Mouse (Mus musculus) spleen, adult 2 months (tissue): ENCODE data around the gene Dstn. TPM values are rescaled to one million over a fixed set of nuclear protein-coding genes. Genes with fewer than 3 reads are reported as not detected.
A peak's percentile ranks its signal among the peaks of the same experiment; 100 is the strongest.

Experiments
- DNase-seq, 2 experiments: peaks; one replicate each; pipeline versions ENCODE4 v3.0.0 to v3.0.0-alpha.2; 2012 to 2021; ENCODE audit warnings: low spot score in 2 of 2, low read depth in 1 of 2
- H3K27ac ChIP-seq: fragments of 200-500 bp; 2 replicates; pipeline ENCODE4 v1.5.1; 2012; ENCODE audit warnings: low read length, inconsistent platforms; ENCODE audit not compliant: insufficient read depth
- H3K27me3 ChIP-seq: fragments of 200-500 bp; 2 replicates; pipeline ENCODE4 v1.6.1; 2012; ENCODE audit warnings: mild to moderate bottlenecking, moderate library complexity, low read length, inconsistent platforms; ENCODE audit not compliant: control insufficient read depth, insufficient read depth
- H3K36me3 ChIP-seq: fragments of 200-500 bp; 2 replicates; pipeline ENCODE4 v1.6.1; 2012; ENCODE audit warnings: mild to moderate bottlenecking, low read length, inconsistent platforms; ENCODE audit not compliant: control insufficient read depth, insufficient read depth
- H3K4me1 ChIP-seq: fragments of 200-500 bp; 2 replicates; pipeline ENCODE4 v1.6.1; 2011; ENCODE audit warnings: inconsistent platforms; ENCODE audit not compliant: control insufficient read depth, insufficient read depth, insufficient read length
- H3K4me3 ChIP-seq: fragments of 200-500 bp; 2 replicates; pipeline ENCODE4 v1.5.1; 2011; ENCODE audit warnings: mild to moderate bottlenecking, inconsistent platforms; ENCODE audit not compliant: insufficient read depth, insufficient read length; ENCODE audit errors: extremely low read depth
- CTCF ChIP-seq: fragments of 200-500 bp; IDR thresholded peaks from 2 replicates; pipeline ENCODE4 v1.5.1; 2011; ENCODE audit warnings: mild to moderate bottlenecking, inconsistent platforms; ENCODE audit not compliant: insufficient read depth, insufficient read length, insufficient replicate concordance; ENCODE audit errors: extremely low read depth
- POLR2A ChIP-seq: fragments of 200-500 bp; IDR thresholded peaks from 2 replicates; pipeline ENCODE4 v1.6.1; 2011; ENCODE audit warnings: low read depth, low read length, inconsistent platforms
- WGBS: fragments of 180-500 bp; shearing (Covaris S2); methylation state at CpG from one replicate; pipeline ENCODE4 v1.1.7; 2018; 5-methylcytosine and 5-hydroxymethylcytosine counted together
- polyA plus RNA-seq: library from polyadenylated mRNA; depleted of rRNA; stranded (reverse); fragments of >200 nt; gene quantifications from 2 replicates; pipeline ENCODE4 v1.2.3, GENCODE M21; 2012

The Dstn gene
- polyA plus RNA-seq, 1 experiment, result 8.8 TPM

DNA sequence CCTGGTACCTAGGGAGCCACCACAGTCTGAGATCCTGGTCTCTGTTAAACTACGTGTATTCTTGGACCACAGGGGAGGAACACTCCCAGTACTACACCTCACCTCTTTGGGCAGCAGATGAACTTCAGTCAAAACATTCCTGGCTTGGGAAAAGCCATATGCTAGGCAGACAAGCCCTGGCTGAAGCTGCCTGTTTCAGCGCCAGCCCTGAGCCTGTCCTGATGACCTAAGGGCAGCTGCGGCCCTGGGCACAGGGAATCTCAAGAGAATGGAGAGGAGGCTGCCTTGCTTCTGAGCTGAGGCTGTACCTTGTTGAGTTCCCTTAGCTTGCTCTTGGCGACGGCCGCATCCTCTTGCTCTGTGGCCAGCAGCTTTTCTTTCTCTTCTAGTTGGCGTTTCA, 58.0 kb downstream of the Dstn start:
- 92% methylated on average over 7 of the region's 7 CpGs for WGBS
- TF ChIP-seq POLR2A (no peak), CTCF (no peak)

DNA sequence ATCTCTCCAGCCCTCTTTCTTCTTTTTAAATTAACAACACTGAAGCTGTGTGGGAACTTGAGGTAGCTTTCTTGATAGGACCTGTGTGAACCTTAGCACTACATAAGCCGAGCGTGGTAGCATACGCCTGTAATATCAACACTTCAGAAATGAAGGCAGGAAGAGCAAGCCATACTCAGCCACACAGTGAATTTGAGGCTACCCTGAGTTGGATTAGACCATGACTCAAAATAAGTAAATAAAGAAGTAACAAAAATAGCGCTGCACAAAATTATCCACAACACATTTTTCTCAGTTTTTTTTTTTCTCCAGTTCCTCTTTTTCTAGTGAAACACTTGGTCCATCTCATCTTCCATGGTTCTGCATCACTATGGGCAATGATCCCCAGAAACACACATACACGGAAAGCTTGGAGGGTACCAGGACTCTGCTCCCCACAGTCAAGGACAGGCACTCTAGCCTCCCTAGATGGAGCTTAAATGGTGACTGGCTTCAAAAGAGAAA, 60.1 kb downstream of the Dstn start:
- H3K27ac ChIP-seq, result no peak overlapping the region
- H3K27me3 ChIP-seq, result no peaks in the 10 kb centered on the region
- H3K36me3 ChIP-seq, result peaks cover 17% of the 10 kb centered on the region
- WGBS, result 68% methylated on average over 5 of the region's 5 CpGs
- H3K4me3 ChIP-seq, result no peak overlapping the region
- no peak for DNase-seq
- TF ChIP-seq CTCF (no peak), POLR2A (no peak)
- H3K4me1 ChIP-seq, result no peaks in the 10 kb centered on the region

More for the DNA sequence above, 58.0 kb downstream of the Dstn start:
- H3K36me3 ChIP-seq, result peaks cover 28% of the 10 kb centered on the region
- no peaks in the 10 kb centered on the region for H3K27me3 ChIP-seq
- no peak overlapping the region for H3K4me3 ChIP-seq
- no peak for DNase-seq
- H3K27ac ChIP-seq, result no peak overlapping the region
- no peaks in the 10 kb centered on the region for H3K4me1 ChIP-seq

DNA sequence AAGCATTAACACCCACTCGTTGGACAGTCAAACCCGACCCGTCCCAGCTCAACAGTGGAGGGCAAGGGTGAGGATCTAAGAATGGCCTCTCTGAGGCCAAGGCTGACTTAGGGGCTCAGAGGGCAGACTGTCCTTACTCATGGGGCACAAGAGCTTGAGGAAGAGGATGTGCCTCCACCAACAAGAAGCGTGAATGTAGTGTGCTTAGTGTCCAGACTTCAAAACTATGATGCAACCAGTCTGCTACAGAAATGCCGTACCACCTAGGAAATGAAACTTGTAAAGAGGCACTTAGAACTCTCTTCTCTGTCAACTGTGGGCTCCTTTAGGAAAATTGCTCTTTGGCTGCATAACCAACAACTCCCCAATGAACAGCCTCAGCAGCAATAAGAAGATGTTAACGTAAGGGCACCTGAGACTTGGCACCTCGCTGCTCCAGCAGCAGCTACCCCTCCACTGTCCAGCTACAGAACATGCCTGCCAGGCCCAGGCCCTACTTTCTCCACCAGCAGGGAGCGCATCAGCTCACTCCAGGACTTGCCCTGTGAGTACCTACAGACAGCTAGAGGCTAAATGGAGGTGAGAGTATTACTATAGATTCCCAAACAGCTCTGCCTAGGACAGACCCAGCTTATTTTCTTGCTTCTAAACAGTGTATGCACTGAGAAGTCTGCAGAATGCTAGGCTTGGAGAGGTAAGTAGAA, 63.5 kb downstream of the Dstn start:
- WGBS, result 85% methylated on average over 8 of the region's 8 CpGs
- Histone ChIP-seq H3K27ac (no peak overlapping the region), H3K36me3 (no peaks in the 10 kb centered on the region; the same call in 1 of the 2 replicates), H3K4me1 (peaks cover under 1% of the 10 kb centered on the region; the same call in 1 of the 2 replicates), H3K27me3 (no peaks in the 10 kb centered on the region), H3K4me3 (no peak overlapping the region)
- DNase-seq, result peak in 1 of 2 experiments; percentile 6
- no peak for TF ChIP-seq CTCF

DNA sequence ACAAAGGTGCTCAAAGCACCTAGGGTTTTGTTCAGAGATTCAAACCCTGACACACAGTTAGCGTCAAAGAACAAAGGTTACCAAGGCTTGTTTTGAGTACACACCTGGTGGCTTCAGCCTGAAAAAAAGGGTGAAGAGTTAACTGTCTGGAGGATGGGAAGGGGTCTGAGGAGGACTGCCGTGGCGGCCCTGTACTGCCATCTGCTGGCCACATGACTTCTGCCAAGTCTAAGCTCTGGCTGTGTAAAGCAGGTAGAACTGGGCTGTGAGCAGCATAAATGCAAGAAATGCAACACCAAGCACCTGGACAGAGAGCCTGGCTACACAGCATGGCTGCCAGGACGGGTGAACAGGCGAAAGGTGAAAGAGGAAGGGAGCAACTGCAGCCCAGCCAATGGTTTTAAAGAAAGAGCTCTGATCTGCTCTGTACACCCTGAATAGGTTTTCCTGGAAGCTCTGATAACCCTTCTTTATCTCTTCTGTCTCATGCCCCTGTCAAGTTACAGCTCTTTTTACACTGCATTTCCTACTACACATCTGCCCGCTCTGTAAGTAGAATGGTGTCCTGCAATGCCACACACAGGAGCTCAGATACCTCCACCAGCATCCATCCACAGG, 65.8 kb downstream of the Dstn start:
- WGBS, result 58% methylated on average over 6 of the region's 6 CpGs
- Histone ChIP-seq H3K27ac (no peak overlapping the region), H3K4me3 (no peak overlapping the region), H3K36me3 (peaks cover 2% of the 10 kb centered on the region; the same call in 1 of the 2 replicates), H3K27me3 (no peaks in the 10 kb centered on the region), H3K4me1 (peaks cover 2% of the 10 kb centered on the region; the same call in 1 of the 2 replicates)
- DNase-seq, result peak; percentile 9 to 59
- TF ChIP-seq POLR2A, result no peak
- TF ChIP-seq CTCF, result peak; percentile 73; the same call in 1 of the 2 replicates

DNA sequence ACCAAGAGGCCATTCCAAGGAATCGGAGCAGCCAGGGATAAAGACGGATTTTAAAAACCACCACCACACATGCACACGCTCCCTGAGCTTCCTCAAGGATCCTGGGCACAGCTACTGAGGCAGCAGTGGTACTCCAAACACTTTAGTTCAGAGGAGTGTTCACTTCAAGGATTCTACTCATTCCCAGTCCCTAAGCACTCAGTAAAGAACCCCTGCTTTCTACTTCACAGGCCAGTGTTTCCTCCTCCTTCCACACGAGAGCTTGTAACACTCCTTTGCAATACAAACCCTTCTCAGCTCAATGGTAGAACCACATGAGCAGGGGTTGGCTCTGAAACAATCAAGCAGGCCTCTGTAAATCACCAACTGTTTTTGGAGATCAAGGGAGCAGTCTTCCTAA, 67.0 kb downstream of the Dstn start:
- Histone ChIP-seq H3K27me3 (no peaks in the 10 kb centered on the region), H3K27ac (no peak overlapping the region), H3K4me1 (peaks cover 2% of the 10 kb centered on the region; the same call in 1 of the 2 replicates), H3K36me3 (peaks cover 2% of the 10 kb centered on the region; the same call in 1 of the 2 replicates), H3K4me3 (no peak overlapping the region)
- WGBS, result 90% methylated on average over 4 of the region's 4 CpGs
- TF ChIP-seq POLR2A (no peak), CTCF (no peak)
- peak in 1 of 2 experiments; percentile 0 for DNase-seq

DNA sequence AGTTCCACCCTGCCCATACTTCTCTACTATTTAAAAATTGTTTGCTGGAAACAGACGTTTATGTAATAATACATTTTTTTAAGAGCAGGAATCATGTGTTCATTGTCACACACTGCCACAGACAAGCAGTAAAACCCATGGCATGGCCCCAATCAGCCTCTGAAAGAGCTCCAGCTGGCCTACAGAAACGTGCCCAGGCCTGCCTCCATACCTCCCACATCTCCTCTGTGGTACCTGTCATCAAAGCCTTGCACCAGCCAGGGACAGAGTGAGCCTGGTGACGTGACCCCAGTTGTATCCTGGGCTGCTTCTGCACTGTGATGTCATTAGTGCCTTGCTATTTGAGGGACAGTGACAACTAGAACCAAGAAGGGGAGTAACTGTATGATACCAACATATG, 67.8 kb downstream of the Dstn start:
- Histone ChIP-seq H3K27ac (no peak overlapping the region), H3K4me1 (peaks cover 2% of the 10 kb centered on the region; the same call in 1 of the 2 replicates), H3K27me3 (no peaks in the 10 kb centered on the region), H3K4me3 (no peak overlapping the region), H3K36me3 (peaks cover 2% of the 10 kb centered on the region; the same call in 1 of the 2 replicates)
- TF ChIP-seq CTCF, result no peak
- no peak for TF ChIP-seq POLR2A
- peak in 1 of 2 experiments; percentile 1 for DNase-seq
- WGBS, result 76% methylated on average over 3 of the region's 3 CpGs
